Mouse (Mus musculus): ENCODE measurements around the gene Otog. TPM values are rescaled to one million over a fixed set of nuclear protein-coding genes. Genes with fewer than 3 reads are reported as not detected.

The Otog gene
- polyA plus RNA-seq, 1 experiment from 2014 or later: 0.09 TPM

DNA sequence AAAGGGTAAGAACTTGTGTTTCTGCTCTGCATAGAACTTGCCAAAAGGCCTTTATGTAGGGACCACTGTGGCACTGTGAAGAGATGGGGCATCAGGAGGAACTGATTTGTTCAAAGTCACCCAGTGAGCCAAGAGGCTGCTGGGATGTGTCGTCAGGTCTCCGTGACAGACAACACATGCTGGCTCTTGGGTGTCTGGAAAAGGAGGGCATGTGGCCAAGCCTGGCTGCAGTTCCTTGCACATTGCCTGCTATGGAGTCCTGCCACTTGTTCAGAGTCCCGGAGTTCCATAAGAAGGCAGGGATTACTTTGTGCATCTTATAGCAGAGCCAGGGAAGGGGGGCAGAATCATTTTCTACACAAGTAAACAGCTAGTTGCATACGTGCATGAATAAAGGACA is 13.9 kb upstream of the Otog start:
- ATAC-seq (ENCODE audit: low FRiP score): no peak
- H3K4me2 ChIP-seq: no peak overlapping the region
- 64% methylated on average over 4 of the region's 4 CpGs for WGBS

DNA sequence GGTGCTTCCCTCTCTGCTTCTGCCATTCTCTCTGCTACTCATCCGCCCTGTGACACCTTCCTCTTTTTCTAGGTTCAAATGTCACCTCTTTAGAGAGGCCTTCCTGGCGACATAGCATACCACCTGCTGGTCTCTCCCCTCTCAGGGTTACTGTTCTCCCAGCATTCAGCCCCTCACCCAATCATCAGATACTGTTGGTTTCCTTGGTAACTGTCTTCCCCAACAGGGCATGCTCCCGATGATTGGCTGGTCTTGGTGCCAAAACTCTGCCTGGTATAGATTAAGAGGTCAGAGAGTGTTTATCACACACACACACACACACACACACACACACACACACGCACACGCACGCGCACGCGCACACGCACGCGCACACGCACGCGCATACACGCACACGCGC is 4.8 kb upstream of the Otog start:
- Histone ChIP-seq H3K27me3 (replicated peaks) (no peaks in the 10 kb centered on the region), H3K9me3 (replicated peaks) (no peaks in the 10 kb centered on the region), H3K4me2 (peak overlapping the region; percentile 26), H3K4me1 (peaks cover 18% of the 10 kb centered on the region), H3K27ac (replicated peaks) (no peak overlapping the region), H3K36me3 (no peaks in the 10 kb centered on the region), H3K4me3 (replicated peaks) (no peak overlapping the region), H3K9ac (replicated peaks) (no peak overlapping the region)
- peak; percentile 49; the same call in 1 of the 2 replicates for ATAC-seq (ENCODE audit: low FRiP score)
- 61% methylated on average over 18 of the region's 18 CpGs for WGBS

More for the DNA sequence above, 13.9 kb upstream of the Otog start:
- H3K9ac ChIP-seq (replicated peaks): no peak overlapping the region
- no peak overlapping the region for H3K27ac ChIP-seq (replicated peaks)
- no peaks in the 10 kb centered on the region for H3K36me3 ChIP-seq
- H3K4me3 ChIP-seq (replicated peaks): no peak overlapping the region
- H3K4me1 ChIP-seq: no peaks in the 10 kb centered on the region
- H3K9me3 ChIP-seq (replicated peaks): no peaks in the 10 kb centered on the region
- no peaks in the 10 kb centered on the region for H3K27me3 ChIP-seq (replicated peaks)

DNA sequence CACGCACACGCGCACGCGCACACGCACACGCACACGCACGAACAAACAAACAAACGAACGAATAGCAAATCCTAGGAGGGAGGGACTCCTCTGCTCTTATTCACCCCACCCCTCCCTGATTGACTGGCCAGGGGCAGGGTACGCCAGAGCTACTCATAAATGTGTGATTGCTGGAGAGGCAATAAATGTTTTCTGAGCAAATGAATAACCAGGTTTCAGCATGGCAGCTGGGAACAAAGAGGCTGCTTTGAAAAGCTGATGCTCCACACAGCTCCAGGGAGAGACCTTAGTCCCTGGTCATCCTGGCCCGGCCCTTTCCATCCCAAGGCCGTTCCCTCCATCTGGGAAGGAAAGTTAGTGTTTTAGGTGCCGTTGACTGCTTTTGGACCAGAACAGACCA is 4.4 kb upstream of the Otog start:
- peak; percentile 51; the same call in 1 of the 2 replicates for ATAC-seq (ENCODE audit: low FRiP score)
- Histone ChIP-seq H3K36me3 (no peaks in the 10 kb centered on the region), H3K4me1 (peaks cover 18% of the 10 kb centered on the region), H3K4me3 (replicated peaks) (no peak overlapping the region), H3K4me2 (peak overlapping the region; percentile 26), H3K27ac (replicated peaks) (peak overlapping the region; percentile 60), H3K9ac (replicated peaks) (no peak overlapping the region), H3K27me3 (replicated peaks) (no peaks in the 10 kb centered on the region), H3K9me3 (replicated peaks) (no peaks in the 10 kb centered on the region)
- 67% methylated on average over 15 of the region's 15 CpGs for WGBS

- no peak overlapping the region for H3K4me3 ChIP-seq (replicated peaks)
- ATAC-seq (ENCODE audit: low FRiP score): no peak; the same call in 1 of the 2 replicates
- WGBS: 63% methylated on average over 7 of the region's 7 CpGs
- no peak overlapping the region for H3K4me2 ChIP-seq
- H3K36me3 ChIP-seq: no peaks in the 10 kb centered on the region
- peaks cover 18% of the 10 kb centered on the region for H3K4me1 ChIP-seq
- no peak overlapping the region for H3K27ac ChIP-seq (replicated peaks)
- no peaks in the 10 kb centered on the region for H3K9me3 ChIP-seq (replicated peaks)
- no peaks in the 10 kb centered on the region for H3K27me3 ChIP-seq (replicated peaks)
- no peak overlapping the region for H3K9ac ChIP-seq (replicated peaks)
Measured at GRCm38 (mm10) chr7:46237192-46237591, 3.6 kb upstream of the Otog start.

- H3K27me3 ChIP-seq (replicated peaks): no peaks in the 10 kb centered on the region
Measured at GRCm38 (mm10) chr7:46238346-46238745, 2.4 kb upstream of the Otog start, which contains the start of gene Ush1c. Ush1c (minus strand) TSS chr7:46238503.

GRCm38 (mm10) chr7:46240091-46240490 is 696 bp upstream of the Otog start:
- Histone ChIP-seq H3K27ac (replicated peaks) (no peak overlapping the region), H3K4me1 (peaks cover 18% of the 10 kb centered on the region), H3K9ac (replicated peaks) (no peak overlapping the region), H3K36me3 (no peaks in the 10 kb centered on the region), H3K27me3 (replicated peaks) (no peaks in the 10 kb centered on the region), H3K9me3 (replicated peaks) (no peaks in the 10 kb centered on the region), H3K4me2 (no peak overlapping the region), H3K4me3 (replicated peaks) (no peak overlapping the region)
- WGBS: 89% methylated on average over 4 of the region's 4 CpGs
- ATAC-seq (ENCODE audit: low FRiP score): no peak

More at GRCm38 (mm10) chr7:46238346-46238745, 2.4 kb upstream of the Otog start, which contains the start of gene Ush1c:
- no peak within 1 kb of the TSS for H3K9ac ChIP-seq (replicated peaks)
- H3K36me3 ChIP-seq: no peaks in the 10 kb centered on the region
- H3K4me2 ChIP-seq: no peak within 1 kb of the TSS
- ATAC-seq (ENCODE audit: low FRiP score): no peak
- no peak within 1 kb of the TSS for H3K4me3 ChIP-seq (replicated peaks)
- H3K27ac ChIP-seq (replicated peaks): no peak within 1 kb of the TSS
- peaks cover 18% of the 10 kb centered on the region for H3K4me1 ChIP-seq
- no peaks in the 10 kb centered on the region for H3K9me3 ChIP-seq (replicated peaks)
- WGBS: 33% methylated on average over 10 of the region's 10 CpGs

DNA sequence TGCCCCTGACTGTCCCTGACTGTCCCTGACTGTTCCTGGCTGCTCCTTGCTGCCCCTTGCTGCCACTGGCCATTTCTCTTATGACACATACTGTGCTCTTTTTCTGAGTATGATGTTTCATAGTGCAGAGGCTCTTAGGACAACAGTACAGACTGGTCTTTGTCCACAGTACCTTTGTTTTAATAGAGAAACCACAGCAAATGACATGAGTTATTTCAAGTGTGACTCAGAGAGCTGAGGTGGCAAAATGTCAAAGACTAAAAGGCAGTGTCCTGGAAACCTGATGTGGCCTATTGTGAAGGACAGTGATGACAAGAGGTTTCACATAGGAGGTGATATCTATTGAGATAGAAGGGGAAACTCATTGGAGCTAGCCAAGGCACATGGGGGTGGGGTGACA is 6.1 kb downstream of the Otog start:
- no peak overlapping the region for H3K4me2 ChIP-seq
- no peak for ATAC-seq (ENCODE audit: low FRiP score)
- H3K4me3 ChIP-seq (replicated peaks): no peak overlapping the region
- no peaks in the 10 kb centered on the region for H3K36me3 ChIP-seq
- no peaks in the 10 kb centered on the region for H3K27me3 ChIP-seq (replicated peaks)
- no peaks in the 10 kb centered on the region for H3K9me3 ChIP-seq (replicated peaks)
- H3K9ac ChIP-seq (replicated peaks): no peak overlapping the region
- H3K27ac ChIP-seq (replicated peaks): no peak overlapping the region
- no peaks in the 10 kb centered on the region for H3K4me1 ChIP-seq

DNA sequence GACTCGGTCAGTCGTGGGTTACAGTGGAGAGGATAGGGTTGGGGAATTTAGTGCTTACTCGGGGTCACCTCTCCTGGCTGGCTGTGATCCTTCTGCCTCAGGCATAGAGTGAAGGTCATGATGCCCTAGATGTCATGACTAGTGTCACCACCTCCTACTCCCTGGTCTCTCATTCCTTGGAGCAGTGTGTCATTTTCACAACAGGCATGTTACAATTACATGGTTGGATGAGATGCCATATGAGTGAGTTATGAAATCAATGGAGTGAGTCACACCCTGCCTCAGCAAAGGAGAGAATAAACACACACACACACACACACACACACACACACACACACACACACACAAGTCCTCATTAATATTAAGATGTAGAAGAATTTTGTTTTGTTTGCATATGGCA is 6.8 kb downstream of the Otog start:
- Histone ChIP-seq H3K9ac (replicated peaks) (no peak overlapping the region), H3K4me3 (replicated peaks) (no peak overlapping the region), H3K4me1 (no peaks in the 10 kb centered on the region), H3K4me2 (no peak overlapping the region), H3K36me3 (no peaks in the 10 kb centered on the region), H3K9me3 (replicated peaks) (no peaks in the 10 kb centered on the region), H3K27ac (replicated peaks) (no peak overlapping the region), H3K27me3 (replicated peaks) (no peaks in the 10 kb centered on the region)
- no peak for ATAC-seq (ENCODE audit: low FRiP score)
- 92% methylated on average over 3 of the region's 3 CpGs for WGBS

GRCm38 (mm10) chr7:46251841-46252240 is 11.1 kb downstream of the Otog start:
- Histone ChIP-seq H3K4me2 (no peak overlapping the region), H3K36me3 (no peaks in the 10 kb centered on the region), H3K9ac (replicated peaks) (no peak overlapping the region), H3K4me3 (replicated peaks) (no peak overlapping the region), H3K27me3 (replicated peaks) (no peaks in the 10 kb centered on the region), H3K9me3 (replicated peaks) (no peaks in the 10 kb centered on the region), H3K4me1 (no peaks in the 10 kb centered on the region), H3K27ac (replicated peaks) (no peak overlapping the region)
- ATAC-seq (ENCODE audit: low FRiP score): no peak
- 92% methylated on average over 4 of the region's 4 CpGs for WGBS

DNA sequence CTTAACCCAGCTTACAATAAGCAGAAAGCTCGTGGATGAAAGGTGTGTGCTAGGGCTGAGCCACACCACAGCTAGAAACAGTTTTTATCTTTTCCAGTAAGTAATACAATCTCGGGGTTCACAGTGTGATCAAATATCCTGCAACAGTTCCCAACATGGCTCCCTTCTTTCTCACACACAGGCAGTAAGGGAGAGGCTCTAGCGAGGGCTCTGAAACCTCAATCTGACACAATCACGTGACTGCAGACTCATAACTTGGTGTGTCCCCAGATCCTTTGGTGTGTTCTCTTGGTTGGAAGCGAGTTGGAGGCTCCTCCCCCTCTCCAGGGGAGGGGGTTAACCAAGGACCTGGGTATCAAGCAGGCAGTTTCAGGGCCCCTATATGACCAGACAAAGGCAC is 35.4 kb downstream of the Otog start:
- no peak for ATAC-seq (ENCODE audit: low FRiP score)
- H3K9me3 ChIP-seq (replicated peaks): no peaks in the 10 kb centered on the region
- no peak overlapping the region for H3K4me3 ChIP-seq (replicated peaks)
- WGBS: 64% methylated on average over 5 of the region's 5 CpGs
- no peaks in the 10 kb centered on the region for H3K4me1 ChIP-seq
- no peak overlapping the region for H3K9ac ChIP-seq (replicated peaks)
- H3K27ac ChIP-seq (replicated peaks): no peak overlapping the region
- H3K36me3 ChIP-seq: no peaks in the 10 kb centered on the region
- H3K27me3 ChIP-seq (replicated peaks): no peaks in the 10 kb centered on the region
- H3K4me2 ChIP-seq: no peak overlapping the region

DNA sequence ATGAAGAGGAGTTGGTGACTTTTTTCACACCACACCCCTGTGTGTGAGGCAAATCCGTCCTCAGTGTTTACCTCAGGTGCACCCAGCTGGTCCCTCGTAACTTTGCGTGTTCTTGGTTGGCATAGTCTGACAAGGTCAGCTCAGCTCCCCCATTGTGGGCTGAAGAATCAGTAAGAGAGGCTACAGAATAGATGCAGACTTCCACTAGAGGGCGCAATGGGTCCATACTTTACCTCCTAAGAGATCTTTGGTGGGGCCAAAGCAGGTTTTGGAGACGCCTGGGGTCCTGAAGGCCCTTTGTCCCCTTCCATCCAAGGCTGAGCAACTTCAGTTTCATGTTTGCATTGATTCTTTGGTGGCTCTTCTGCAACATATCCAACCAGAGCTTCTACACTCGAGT is 39.2 kb downstream of the Otog start:
- H3K36me3 ChIP-seq: no peaks in the 10 kb centered on the region
- no peaks in the 10 kb centered on the region for H3K27me3 ChIP-seq (replicated peaks)
- WGBS: 23% methylated on average over 6 of the region's 6 CpGs
- ATAC-seq (ENCODE audit: low FRiP score): no peak
- no peaks in the 10 kb centered on the region for H3K4me1 ChIP-seq
- H3K27ac ChIP-seq (replicated peaks): no peak overlapping the region
- no peak overlapping the region for H3K4me2 ChIP-seq
- H3K9me3 ChIP-seq (replicated peaks): no peaks in the 10 kb centered on the region
- no peak overlapping the region for H3K9ac ChIP-seq (replicated peaks)
- no peak overlapping the region for H3K4me3 ChIP-seq (replicated peaks)

GRCm38 (mm10) chr7:46280896-46281295 is 40.1 kb downstream of the Otog start:
- Histone ChIP-seq H3K36me3 (no peaks in the 10 kb centered on the region), H3K9me3 (replicated peaks) (no peaks in the 10 kb centered on the region), H3K27ac (replicated peaks) (no peak overlapping the region), H3K9ac (replicated peaks) (no peak overlapping the region), H3K4me1 (no peaks in the 10 kb centered on the region), H3K27me3 (replicated peaks) (no peaks in the 10 kb centered on the region), H3K4me2 (no peak overlapping the region), H3K4me3 (replicated peaks) (no peak overlapping the region)
- ATAC-seq (ENCODE audit: low FRiP score): no peak

DNA sequence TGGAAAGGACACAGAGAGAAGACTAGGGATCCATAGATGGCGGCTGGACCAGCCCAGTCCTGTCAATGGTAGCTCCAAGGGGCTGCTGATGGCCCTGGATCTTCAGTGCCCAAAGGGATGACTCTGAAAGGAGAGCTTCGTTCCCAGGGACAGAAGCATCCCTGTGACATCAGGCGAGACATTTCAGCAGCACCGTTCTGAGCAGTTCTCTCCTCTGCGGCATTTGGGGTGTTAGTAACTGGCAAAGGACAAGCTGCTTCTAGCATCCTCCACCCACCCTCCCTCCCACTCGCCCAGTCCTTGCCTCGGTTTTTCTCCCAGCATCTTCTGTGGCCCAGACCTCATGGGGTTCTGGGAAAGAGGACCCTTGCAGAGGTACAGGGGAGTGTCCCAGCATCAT is 41.5 kb downstream of the Otog start:
- Histone ChIP-seq H3K27me3 (replicated peaks) (no peaks in the 10 kb centered on the region), H3K4me2 (no peak overlapping the region), H3K27ac (replicated peaks) (no peak overlapping the region), H3K4me3 (replicated peaks) (no peak overlapping the region), H3K36me3 (no peaks in the 10 kb centered on the region), H3K4me1 (no peaks in the 10 kb centered on the region), H3K9me3 (replicated peaks) (no peaks in the 10 kb centered on the region), H3K9ac (replicated peaks) (no peak overlapping the region)
- ATAC-seq (ENCODE audit: low FRiP score): no peak
- 70% methylated on average over 7 of the region's 7 CpGs for WGBS

Measured in neural tube, embryonic 15.5 days (tissue).